Mouse (Mus musculus) CH12.LX (cell line): Measurements from ENCODE around the gene Grid2.

Experiments used
- CHD1 ChIP-seq: IDR thresholded peaks from 2 replicates; pipeline ENCODE4 v1.6.1; 2012; ENCODE audit warnings: low read depth, low read length, improper control_type of control experiment, inconsistent platforms
- CTCF ChIP-seq, 2 experiments: IDR thresholded peaks in 1 of 2; conservative IDR thresholded peaks in 1 of 2; 2 replicates each; pipeline ENCODE4 v1.5.1; 2011 to 2012; ENCODE audit warnings: low read depth in 2 of 2, low read length in 2 of 2, improper control_type of control experiment in 1 of 2, inconsistent platforms in 1 of 2, mild to moderate bottlenecking in 1 of 2, moderate library complexity in 1 of 2
- NRF1 ChIP-seq: IDR thresholded peaks from 2 replicates; pipeline ENCODE4 v1.6.1; 2014; ENCODE audit warnings: low read depth, mild to moderate bottlenecking, inconsistent platforms, low read length, improper control_type of control experiment, moderate library complexity
- SMC3 ChIP-seq: IDR thresholded peaks from 2 replicates; pipeline ENCODE4 v1.6.1; 2011; ENCODE audit warnings: low read depth, low read length, improper control_type of control experiment
- TCF12 ChIP-seq: IDR thresholded peaks from 2 replicates; pipeline ENCODE4 v1.6.1; 2014; ENCODE audit warnings: low read depth, mild to moderate bottlenecking, inconsistent platforms, low read length, improper control_type of control experiment
- USF1 ChIP-seq: IDR thresholded peaks from 2 replicates; pipeline ENCODE4 v1.6.1; 2014; ENCODE audit warnings: low read depth, mild to moderate bottlenecking, inconsistent platforms, low read length, improper control_type of control experiment

- no peak for TF ChIP-seq NRF1
- TF ChIP-seq USF1, result no peak
- TF ChIP-seq CTCF (conservative IDR thresholded peaks at IDR 0.05 in 1 of 2, IDR thresholded peaks at IDR 0.05 in 1 of 2; ENCODE audit: low read depth in 2 of 2, low read length in 2 of 2), result no peak
- TF ChIP-seq SMC3, result no peak
- TF ChIP-seq TCF12, result no peak
- TF ChIP-seq CHD1, result no peak
These were observed 1472.2 kb downstream of the Grid2 start for GRCm38 (mm10) chr6:64727751-64728403.
